Mouse (Mus musculus) cerebral cortex, adult 2 months (tissue): ENCODE measurements around the gene Gm13178.

ENCODE experiments used
- WGBS: fragments of 180-500 bp; shearing (Covaris S2); methylation state at CpG from one replicate; pipeline ENCODE4 v1.1.7; 2018; 5-methylcytosine and 5-hydroxymethylcytosine counted together

Gene Gm13178

GRCm38 (mm10) chr4:144721304-144721703 lies at the start of gene Gm13178:
Gene Gm13178, minus strand, starts transcription at chr4:144721404.
- WGBS: 93% methylated on average over 1 of the region's 1 CpGs

GRCm38 (mm10) chr4:144765722-144766121 lies 44.5 kb upstream of the Gm13178 start:
- 32% methylated on average over 2 of the region's 2 CpGs for WGBS

GRCm38 (mm10) chr4:144749139-144749538 lies 27.9 kb upstream of the Gm13178 start:
- WGBS: 34% methylated on average over 1 of the region's 1 CpGs

GRCm38 (mm10) chr4:144719691-144720090 lies 1.5 kb downstream of the Gm13178 start:
- WGBS: 74% methylated on average over 1 of the region's 1 CpGs

- 80% methylated on average over 1 of the region's 1 CpGs for WGBS
Measured at GRCm38 (mm10) chr4:144718288-144718687, 2.9 kb downstream of the Gm13178 start.

- 59% methylated on average over 2 of the region's 2 CpGs for WGBS
Measured at GRCm38 (mm10) chr4:144686268-144686667, 34.9 kb downstream of the Gm13178 start, which contains the start of gene Gm436. Gene Gm436, minus strand, starts transcription at chr4:144686368.
